Mouse (Mus musculus) spleen, postnatal 0 days (tissue): ENCODE results near the gene Pik3c2b. TPM values are rescaled to one million over a fixed set of nuclear protein-coding genes. Genes with fewer than 3 reads are reported as not detected.

Experiments used
- polyA plus RNA-seq: library from polyadenylated mRNA; unstranded; fragments of >200 nt; fragmentation: Nextera tagmentation; extraction: Ambion mirVana; gene quantifications from 2 replicates; pipeline ENCODE4 v1.2.1, GENCODE M21; 2015

Pik3c2b gene
- polyA plus RNA-seq, result 1.9 and 2.7 TPM in 2 replicates

DNA sequence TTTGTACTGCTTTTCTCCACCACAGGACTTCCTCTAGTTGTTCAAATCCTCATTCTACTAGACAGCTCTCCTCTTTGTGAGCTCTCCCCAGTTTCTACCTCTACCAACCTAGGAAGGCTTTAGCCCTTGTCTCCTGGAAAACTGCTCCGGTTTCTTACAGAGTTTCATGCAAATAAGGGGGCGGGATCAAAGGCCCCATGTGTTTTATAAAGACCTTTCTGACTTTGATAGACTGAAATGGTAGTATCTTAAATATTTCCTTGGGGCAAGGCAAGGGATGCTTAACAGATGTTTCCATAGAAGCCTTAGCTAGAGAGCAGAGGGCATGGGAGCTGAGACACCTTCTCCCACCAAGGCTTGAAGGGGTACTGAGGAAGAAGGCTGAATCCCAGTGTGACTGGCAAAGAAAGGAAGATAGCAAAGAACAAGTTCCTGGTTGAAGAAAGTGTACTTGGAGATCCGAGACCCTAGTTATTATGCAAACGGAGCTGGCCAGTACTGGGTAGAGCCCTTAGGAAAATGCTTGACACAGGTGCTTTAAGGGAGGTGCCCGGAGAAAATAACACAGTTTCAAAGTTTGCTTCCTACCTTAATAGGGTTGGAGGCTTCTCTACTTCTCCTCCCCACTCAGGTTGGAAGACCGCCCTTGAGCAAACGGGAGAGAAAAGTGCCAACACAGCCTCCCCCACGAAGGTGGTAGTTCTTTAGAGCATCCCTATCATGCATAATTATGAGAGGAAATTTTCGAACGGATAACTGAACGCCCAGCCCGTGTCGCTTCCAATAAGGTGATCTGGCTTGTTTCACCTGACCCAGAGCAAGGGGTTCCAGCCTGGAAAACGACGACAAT, at the start of gene Pik3c2b:
Pik3c2b (plus strand) TSS at position 657 of the 850 bp plus-strand sequence.

GRCm38 (mm10) chr1:133030461-133030860, 15.0 kb upstream of the Pik3c2b start, which contains the start of gene Mdm4:
Mdm4 (minus strand) TSS chr1:133030561.

GRCm38 (mm10) chr1:133130638-133131560, 85.4 kb downstream of the Pik3c2b start, which contains the start of gene Ppp1r15b:
Ppp1r15b (plus strand) TSS chr1:133131143.

Other genes starting within 250 kb of the Pik3c2b start
- gene Lrrn2, start 165.4 kb upstream of the Pik3c2b start, polyA plus RNA-seq, result 1.8 and 2.1 TPM in 2 replicates
- gene Mdm4, start 15.1 kb upstream of the Pik3c2b start, polyA plus RNA-seq, result 19.3 and 23.8 TPM in 2 replicates
- 35.1 and 35.7 TPM in 2 replicates for gene Ppp1r15b, start 85.5 kb downstream of the Pik3c2b start, polyA plus RNA-seq
- 6.0 and 8.4 TPM in 2 replicates for gene Plekha6, start 118.5 kb downstream of the Pik3c2b start, polyA plus RNA-seq